ENCODE assay signal across 20 mouse cellular contexts in genomic region chr7:19771682-19772081, GRCm38 (mm10). TPM values are rescaled to one million over a fixed set of nuclear protein-coding genes. Genes with fewer than 3 reads are reported as not detected.
DNase-seq lines count a peak whose midpoint lies in the region; ATAC-seq and TF ChIP-seq lines count a peak whose summit lies in the region.
"Had no signal": no experiment of that assay in that cellular context is flagged by ENCODE, and none has a peak within 500 bp of the region (broad histone marks: within the 10 kb centered on the region; RNA-seq: fewer than 3 reads in every experiment).

No protein-coding gene starts in this region.

- H3K9me3 ChIP-seq in heart, embryonic 11.5 days (replicated peaks; ENCODE audit: control insufficient read depth, low read length): no peaks in the 10 kb centered on the region
- no peaks in the 10 kb centered on the region for H3K9me3 ChIP-seq in kidney, embryonic 15.5 days (replicated peaks)
- H3K9me3 ChIP-seq in ES-Bruce4 (replicated peaks; ENCODE audit: control insufficient read depth, insufficient read depth, low read length, poor library complexity, severe bottlenecking): peaks cover 7% of the 10 kb centered on the region
- H3K9me3 ChIP-seq in embryonic facial prominence, embryonic 15.5 days (replicated peaks): no peaks in the 10 kb centered on the region
- H3K9me3 ChIP-seq: forebrain, embryonic 12.5 days; G1E; liver, embryonic 15.5 days; midbrain, embryonic 15.5 days had no signal

- no peak overlapping the region for H3K27ac ChIP-seq in heart, embryonic 11.5 days (ENCODE audit: low read depth, low read length)
- peak overlapping the region; percentile 96 for H3K27ac ChIP-seq in kidney, embryonic 15.5 days
- H3K27ac ChIP-seq in ES-Bruce4 (ENCODE audit: insufficient read depth, low read length): peak overlapping the region; percentile 66
- H3K27ac ChIP-seq in embryonic facial prominence, embryonic 15.5 days (replicated peaks): 0 out of 2 replicates have a peak overlapping the region, but pooled peaks have one; percentile 34
- H3K27ac ChIP-seq: forebrain, embryonic 12.5 days; heart, adult 2 months; hindbrain, embryonic 14.5 days; liver, embryonic 15.5 days; midbrain, embryonic 15.5 days had no signal

- peaks cover 26% of the 10 kb centered on the region for H3K4me1 ChIP-seq in heart, embryonic 11.5 days (ENCODE audit: control insufficient read depth, insufficient read depth, low read length)
- peaks cover 51% of the 10 kb centered on the region for H3K4me1 ChIP-seq in kidney, embryonic 15.5 days
- H3K4me1 ChIP-seq in ES-Bruce4 (ENCODE audit: control insufficient read depth, insufficient read depth, low read length): peaks cover 4% of the 10 kb centered on the region
- H3K4me1 ChIP-seq in embryonic facial prominence, embryonic 15.5 days: peaks cover 29% of the 10 kb centered on the region

- TF ChIP-seq EP300 in ES-Bruce4 (IDR thresholded peaks at IDR 0.05; ENCODE audit: insufficient read depth, low read depth, low read length): no peak

- H3K4me2 ChIP-seq in heart, embryonic 11.5 days: peak overlapping the region; percentile 68
- H3K4me2 ChIP-seq in kidney, embryonic 15.5 days: peak overlapping the region; percentile 94
- 0 out of 2 replicates have a peak overlapping the region, but pooled peaks have one; percentile 65 for H3K4me2 ChIP-seq in embryonic facial prominence, embryonic 15.5 days (replicated peaks)

- no peak for DNase-seq in heart, adult 18-20 months
- no peak for DNase-seq in kidney, adult 8-10 months
- DNase-seq in spleen, postnatal 36 days (ENCODE audit: low spot score in 2 of 2): no peak
- no peak for DNase-seq in testis, postnatal 14 days (ENCODE audit: low spot score)
- DNase-seq: B cell, adult 2 months; cerebellum, postnatal 14 days had no signal

- no peak for ATAC-seq in heart, embryonic 11.5 days (replicated peaks; ENCODE audit: insufficient number of reproducible peaks, low FRiP score, low TSS enrichment)
- ATAC-seq in kidney, embryonic 15.5 days (replicated peaks; ENCODE audit: low FRiP score): no peak
- no peak for ATAC-seq in embryonic facial prominence, embryonic 15.5 days (ENCODE audit: insufficient number of reproducible peaks, low FRiP score, low TSS enrichment, low read depth)

- H3K9ac ChIP-seq in heart, embryonic 11.5 days (ENCODE audit: low read depth, low read length): no peak overlapping the region
- no peak overlapping the region for H3K9ac ChIP-seq in kidney, embryonic 15.5 days
- H3K9ac ChIP-seq in ES-Bruce4 (ENCODE audit: low read depth, poor library complexity, severe bottlenecking): peak overlapping the region; percentile 77; the same call in 1 of the 2 replicates
- H3K9ac ChIP-seq in embryonic facial prominence, embryonic 15.5 days: no peak overlapping the region
- H3K9ac ChIP-seq: forebrain, embryonic 12.5 days; hindbrain, embryonic 14.5 days; liver, embryonic 15.5 days; midbrain, embryonic 15.5 days had no signal

- 54% methylated on average over 4 of the region's 4 CpGs for WGBS in heart, embryonic 11.5 days (ENCODE audit: insufficient replicate concordance)
- WGBS in kidney, embryonic 15.5 days: 45% methylated on average over 4 of the region's 4 CpGs
- 68% methylated on average over 4 of the region's 4 CpGs for WGBS in embryonic facial prominence, embryonic 15.5 days

- H3K36me3 ChIP-seq in heart, embryonic 11.5 days (ENCODE audit: control insufficient read depth, insufficient read depth, low read length): no peaks in the 10 kb centered on the region
- peaks cover 11% of the 10 kb centered on the region for H3K36me3 ChIP-seq in kidney, embryonic 15.5 days
- peaks cover 4% of the 10 kb centered on the region for H3K36me3 ChIP-seq in ES-Bruce4 (ENCODE audit: control insufficient read depth, insufficient read depth, low read length, poor library complexity, severe bottlenecking)
- no peaks in the 10 kb centered on the region for H3K36me3 ChIP-seq in embryonic facial prominence, embryonic 15.5 days
- H3K36me3 ChIP-seq: forebrain, embryonic 12.5 days; G1E; liver, embryonic 15.5 days; midbrain, embryonic 15.5 days had no signal

- TF ChIP-seq POLR2A in ES-Bruce4 (IDR thresholded peaks at IDR 0.05; ENCODE audit: insufficient read depth, low read length): no peak

- no peaks in the 10 kb centered on the region; the same call in 1 of the 2 replicates for H3K27me3 ChIP-seq in heart, embryonic 11.5 days (ENCODE audit: control insufficient read depth, insufficient read depth, low read length)
- no peaks in the 10 kb centered on the region for H3K27me3 ChIP-seq in kidney, embryonic 15.5 days
- no peaks in the 10 kb centered on the region for H3K27me3 ChIP-seq in ES-Bruce4 (ENCODE audit: control insufficient read depth, insufficient read depth, low read length, poor library complexity, severe bottlenecking)
- no peaks in the 10 kb centered on the region for H3K27me3 ChIP-seq in embryonic facial prominence, embryonic 15.5 days

- H3K4me3 ChIP-seq in heart, embryonic 11.5 days (ENCODE audit: low read depth, low read length): no peak overlapping the region
- H3K4me3 ChIP-seq in kidney, embryonic 15.5 days (replicated peaks): peak overlapping the region; percentile 71
- H3K4me3 ChIP-seq in ES-Bruce4 (ENCODE audit: low read depth, low read length): peak overlapping the region; percentile 69
- no peak overlapping the region for H3K4me3 ChIP-seq in embryonic facial prominence, embryonic 15.5 days (replicated peaks)
- H3K4me3 ChIP-seq: heart, adult 2 months; liver, embryonic 15.5 days; midbrain, embryonic 15.5 days had no signal

- TF ChIP-seq CTCF in ES-Bruce4 (IDR thresholded peaks at IDR 0.05; ENCODE audit: low read depth, low read length): no peak

RNA-seq across cellular contexts. Expression of gene Bcam, which starts 0.9 kb away (rescaled TPM):
- 163 and 173 TPM in 2 replicates for polyA plus RNA-seq in heart, embryonic 11.5 days (2014; fragmentation: Nextera tagmentation; extraction: Ambion mirVana)
- total RNA-seq in heart, adult 18-20 months (2021): 100 to 1,000 TPM; 192 to 199 TPM
- 244 and 257 TPM in 2 replicates for polyA plus RNA-seq in kidney, embryonic 15.5 days (2015; fragmentation: Nextera tagmentation; extraction: Ambion mirVana)
- 138 and 154 TPM in 2 replicates for polyA plus RNA-seq in ES-Bruce4 (2011; ENCODE audit: insufficient read depth, insufficient read length, low read depth, missing spikeins)
- 158 and 163 TPM in 2 replicates for polyA plus RNA-seq in embryonic facial prominence, embryonic 15.5 days (2015; fragmentation: Nextera tagmentation; extraction: Ambion mirVana)
- polyA plus RNA-seq: G1E had no signal

RNA-seq across cellular contexts. Expression of gene Nectin2, which starts 21.4 kb away (rescaled TPM):
- 87.0 and 100 TPM in 2 replicates for polyA plus RNA-seq in heart, embryonic 11.5 days (2014; fragmentation: Nextera tagmentation; extraction: Ambion mirVana)
- 10 to 100 TPM; 28.5 to 30.0 TPM for total RNA-seq in heart, adult 18-20 months (2021)
- 130 and 138 TPM in 2 replicates for polyA plus RNA-seq in kidney, embryonic 15.5 days (2015; fragmentation: Nextera tagmentation; extraction: Ambion mirVana)
- polyA plus RNA-seq in ES-Bruce4 (2011; ENCODE audit: insufficient read depth, insufficient read length, low read depth, missing spikeins): 86.7 and 97.9 TPM in 2 replicates
- polyA plus RNA-seq in embryonic facial prominence, embryonic 15.5 days (2015; fragmentation: Nextera tagmentation; extraction: Ambion mirVana): 79.6 and 86.6 TPM in 2 replicates

RNA-seq across cellular contexts. Expression of gene Cblc, which starts 24.9 kb away (rescaled TPM):
- 0.20 and 0.24 TPM in 2 replicates for polyA plus RNA-seq in heart, embryonic 11.5 days (2014; fragmentation: Nextera tagmentation; extraction: Ambion mirVana)
- under 1 TPM; 0.35 to 0.75 TPM for total RNA-seq in heart, adult 18-20 months (2021)
- polyA plus RNA-seq in kidney, embryonic 15.5 days (2015; fragmentation: Nextera tagmentation; extraction: Ambion mirVana): 8.3 and 9.1 TPM in 2 replicates
- polyA plus RNA-seq in ES-Bruce4 (2011; ENCODE audit: insufficient read depth, insufficient read length, low read depth, missing spikeins): 17.1 and 23.2 TPM in 2 replicates
- polyA plus RNA-seq in embryonic facial prominence, embryonic 15.5 days (2015; fragmentation: Nextera tagmentation; extraction: Ambion mirVana): 13.2 and 17.2 TPM in 2 replicates
- total RNA-seq: G1E; layer of hippocampus, postnatal 25 days; left cerebral cortex, postnatal 36 days; megakaryocyte, adult 5-6 weeks had no signal
- polyA plus RNA-seq: G1E; hindbrain, embryonic 14.5 days; testis, adult 2 months had no signal

RNA-seq across cellular contexts. Expression of gene Bcl3, which starts 50.9 kb away (rescaled TPM):
- 1.0 and 1.5 TPM in 2 replicates for polyA plus RNA-seq in heart, embryonic 11.5 days (2014; fragmentation: Nextera tagmentation; extraction: Ambion mirVana)
- total RNA-seq in heart, adult 18-20 months (2021): 1 to 10 TPM; 2.9 to 3.7 TPM
- 3.9 and 4.9 TPM in 2 replicates for polyA plus RNA-seq in kidney, embryonic 15.5 days (2015; fragmentation: Nextera tagmentation; extraction: Ambion mirVana)
- polyA plus RNA-seq in ES-Bruce4 (2011; ENCODE audit: insufficient read depth, insufficient read length, low read depth, missing spikeins): 17.3 and 27.3 TPM in 2 replicates
- polyA plus RNA-seq in embryonic facial prominence, embryonic 15.5 days (2015; fragmentation: Nextera tagmentation; extraction: Ambion mirVana): 4.7 and 6.9 TPM in 2 replicates

RNA-seq across cellular contexts. Expression of gene Tomm40, which starts 56.4 kb away (rescaled TPM):
- polyA plus RNA-seq in heart, embryonic 11.5 days (2014; fragmentation: Nextera tagmentation; extraction: Ambion mirVana): 142 and 154 TPM in 2 replicates
- 100 to 1,000 TPM in 1 of 2 experiments, 10 to 100 TPM in 1; 98.9 to 110 TPM for total RNA-seq in heart, adult 18-20 months (2021)
- 168 and 177 TPM in 2 replicates for polyA plus RNA-seq in kidney, embryonic 15.5 days (2015; fragmentation: Nextera tagmentation; extraction: Ambion mirVana)
- polyA plus RNA-seq in ES-Bruce4 (2011; ENCODE audit: insufficient read depth, insufficient read length, low read depth, missing spikeins): 68.2 TPM in 2 replicates
- 146 and 148 TPM in 2 replicates for polyA plus RNA-seq in embryonic facial prominence, embryonic 15.5 days (2015; fragmentation: Nextera tagmentation; extraction: Ambion mirVana)

Comparison
In these comparisons a context has a peak if more than half of its experiments do, and no peak if none do; other contexts are left out.
1. H3K4me3 ChIP-seq: peak in kidney, embryonic 15.5 days (single experiment) and ES-Bruce4 (single experiment); none in heart, embryonic 11.5 days (single experiment) and embryonic facial prominence, embryonic 15.5 days (single experiment).
2. Peak in every context shown above with its lines, with median percentiles within 50 percentile points of each other: H3K4me2 ChIP-seq.